ENCODE assay signal across 9 mouse cellular contexts in genomic region chr3:109361882-109362281, GRCm38 (mm10). TPM values are rescaled to one million over a fixed set of nuclear protein-coding genes. Genes with fewer than 3 reads are reported as not detected.
DNase-seq lines count a peak whose midpoint lies in the region; ATAC-seq and TF ChIP-seq lines count a peak whose summit lies in the region.
"Had no signal": no experiment of that assay in that cellular context is flagged by ENCODE, and none has a peak within 500 bp of the region (broad histone marks: within the 10 kb centered on the region; RNA-seq: fewer than 3 reads in every experiment).

No protein-coding gene starts in this region.

- TF ChIP-seq POLR2A in bone marrow, adult 2 months (IDR thresholded peaks at IDR 0.05; ENCODE audit: borderline replicate concordance, control insufficient read depth, low read depth, low read length) = no peak

- H3K36me3 ChIP-seq in hindbrain, embryonic 11.5 days (ENCODE audit: control insufficient read depth, insufficient read depth, low read length) = no peaks in the 10 kb centered on the region
- H3K36me3 ChIP-seq in hindbrain, postnatal 0 days (ENCODE audit: insufficient read depth, low read length) = no peaks in the 10 kb centered on the region
- H3K36me3 ChIP-seq: neural tube, embryonic 15.5 days had no signal

- H3K27ac ChIP-seq in bone marrow, adult 2 months (ENCODE audit: control insufficient read depth, insufficient read depth, low read depth, low read length, poor library complexity) = peak overlapping the region; percentile 10; the same call in 1 of the 2 replicates
- H3K27ac ChIP-seq in hindbrain, embryonic 11.5 days (ENCODE audit: low read depth, low read length) = no peak overlapping the region
- no peak overlapping the region for H3K27ac ChIP-seq in hindbrain, postnatal 0 days
- H3K27ac ChIP-seq: neural tube, embryonic 15.5 days had no signal

- intact Hi-C loops in gastrocnemius, postnatal 36 days (cut with DNase I) = no loop called here

- no peaks in the 10 kb centered on the region for H3K9me3 ChIP-seq in hindbrain, embryonic 11.5 days (ENCODE audit: control insufficient read depth, low read length)
- H3K9me3 ChIP-seq in hindbrain, postnatal 0 days (ENCODE audit: low read length) = no peaks in the 10 kb centered on the region
- H3K9me3 ChIP-seq: neural tube, embryonic 15.5 days had no signal

- peak; percentile 82 for ATAC-seq in megakaryocyte progenitor cell, adult 5-6 weeks (replicated peaks; ENCODE audit: poor library complexity)
- ATAC-seq in hindbrain, embryonic 11.5 days (ENCODE audit: low FRiP score) = no peak
- ATAC-seq in hindbrain, postnatal 0 days = no peak
- ATAC-seq: Patski had no signal

- DNase-seq in 3134 (ENCODE audit: extremely low read depth, insufficient read length, low spot score) (peak; percentile 9), liver (peak; percentile 29)
- no peak for DNase-seq in hindbrain, embryonic 11.5 days (ENCODE audit: low spot score)
- DNase-seq in gastrocnemius, postnatal 36 days = no peak
- DNase-seq in hindbrain, postnatal 0 days (ENCODE audit: low spot score) = no peak

- WGBS in bone marrow, adult 2 months = 1% methylated on average over 5 of the region's 5 CpGs
- 86% methylated on average over 5 of the region's 5 CpGs for WGBS in hindbrain, embryonic 11.5 days
- 75% methylated on average over 5 of the region's 5 CpGs for WGBS in hindbrain, postnatal 0 days

- no peak overlapping the region for H3K4me2 ChIP-seq in hindbrain, embryonic 11.5 days (replicated peaks; ENCODE audit: low read depth, low read length)
- H3K4me2 ChIP-seq in hindbrain, postnatal 0 days (ENCODE audit: low read depth, low read length) = no peak overlapping the region
- H3K4me2 ChIP-seq: neural tube, embryonic 15.5 days had no signal

- H3K4me1 ChIP-seq in bone marrow, adult 2 months (ENCODE audit: control insufficient read depth, insufficient read depth, low read length) = peaks cover 10% of the 10 kb centered on the region
- H3K4me1 ChIP-seq in hindbrain, embryonic 11.5 days (replicated peaks; ENCODE audit: control insufficient read depth, insufficient read depth, low read length) = no peaks in the 10 kb centered on the region
- no peaks in the 10 kb centered on the region for H3K4me1 ChIP-seq in hindbrain, postnatal 0 days (ENCODE audit: insufficient read depth, low read length)

- no peak overlapping the region for H3K4me3 ChIP-seq in bone marrow, adult 2 months (replicated peaks; ENCODE audit: control insufficient read depth, low read depth, low read length)
- no peak overlapping the region for H3K4me3 ChIP-seq in hindbrain, embryonic 11.5 days (ENCODE audit: low read depth, low read length)
- H3K4me3 ChIP-seq in hindbrain, postnatal 0 days (ENCODE audit: low read length) = no peak overlapping the region
- H3K4me3 ChIP-seq: neural tube, embryonic 15.5 days had no signal

- TF ChIP-seq CTCF in bone marrow, adult 2 months (IDR thresholded peaks at IDR 0.05; ENCODE audit: control insufficient read depth, insufficient read depth, low read length) = no peak
- TF ChIP-seq CTCF in hindbrain, postnatal 0 days (IDR thresholded peaks at IDR 0.05; ENCODE audit: low read depth) = no peak

- no peak overlapping the region for H3K9ac ChIP-seq in hindbrain, embryonic 11.5 days (ENCODE audit: low read depth, low read length)
- no peak overlapping the region for H3K9ac ChIP-seq in hindbrain, postnatal 0 days (replicated peaks; ENCODE audit: low read length)
- H3K9ac ChIP-seq: neural tube, embryonic 15.5 days had no signal

- H3K27me3 ChIP-seq in hindbrain, embryonic 11.5 days (ENCODE audit: control insufficient read depth, insufficient read depth, low read length) = no peaks in the 10 kb centered on the region
- no peaks in the 10 kb centered on the region for H3K27me3 ChIP-seq in hindbrain, postnatal 0 days (ENCODE audit: insufficient read depth, low read length)
- H3K27me3 ChIP-seq: neural tube, embryonic 15.5 days; Patski had no signal

RNA-seq across cellular contexts. Expression of gene Vav3, which starts 21.4 kb away (rescaled TPM):
- polyA plus RNA-seq in bone marrow, adult 2 months (2011; ENCODE audit: insufficient read depth, insufficient read length, low replicate concordance, missing spikeins) = 8.9 and 12.7 TPM in 2 replicates
- 56.5 and 64.3 TPM in 2 replicates for total RNA-seq in megakaryocyte progenitor cell, adult 5-6 weeks (2015)
- total RNA-seq in megakaryocyte progenitor cell, adult 5-6 weeks (2017) = 62.2 and 78.0 TPM in 2 replicates
- 19.9 and 25.6 TPM in 2 replicates for polyA plus RNA-seq in hindbrain, embryonic 11.5 days (2014; fragmentation: Nextera tagmentation; extraction: Ambion mirVana)
- total RNA-seq in gastrocnemius, postnatal 36 days (2021) = 1 to 10 TPM; 1.3 to 1.6 TPM
- 7.3 and 10.1 TPM in 2 replicates for total RNA-seq in hindbrain, postnatal 0 days (2014; rRNA removed)
- 6.7 and 8.2 TPM in 2 replicates for polyA plus RNA-seq in hindbrain, postnatal 0 days (2015; fragmentation: Nextera tagmentation; extraction: Ambion mirVana)

Comparison
In these comparisons a context has a peak if more than half of its experiments do, and no peak if none do; other contexts are left out.
1. DNase-seq: peak in 3134 (single experiment) and liver (single experiment); none in hindbrain, embryonic 11.5 days (single experiment), gastrocnemius, postnatal 36 days (0 of 2) and hindbrain, postnatal 0 days (single experiment).